ENCODE assay signal across 8 mouse cellular contexts in genomic region chr4:150582966-150583776, GRCm38 (mm10).
A peak's percentile ranks its signal among the peaks of the same experiment; 100 is the strongest.
DNase-seq lines count a peak whose midpoint lies in the region; ATAC-seq and TF ChIP-seq lines count a peak whose summit lies in the region.

No protein-coding gene starts in this region.

- 62% methylated on average over 13 of the region's 13 CpGs for WGBS in hindbrain, embryonic 10.5 days
- 6% methylated on average over 13 of the region's 13 CpGs for WGBS in olfactory bulb, adult 2 months

- no peak for TF ChIP-seq POLR2A in olfactory bulb, adult 2 months (IDR thresholded peaks at IDR 0.05; ENCODE audit: insufficient read depth, low read depth, low read length)

- TF ChIP-seq CTCF in olfactory bulb, adult 2 months (IDR thresholded peaks at IDR 0.05; ENCODE audit: insufficient read depth, low read depth, low read length), result no peak

- H3K4me3 ChIP-seq in hindbrain, embryonic 10.5 days, result no peak overlapping the region
- no peak overlapping the region for H3K4me3 ChIP-seq in olfactory bulb, adult 2 months (ENCODE audit: insufficient read depth, low read depth, low read length)

- peaks cover 29% of the 10 kb centered on the region for H3K4me1 ChIP-seq in hindbrain, embryonic 10.5 days (replicated peaks)
- H3K4me1 ChIP-seq in olfactory bulb, adult 2 months (ENCODE audit: control insufficient read depth, insufficient read depth, low read length), result peaks cover 23% of the 10 kb centered on the region

- peak; percentile 27 for DNase-seq in MN1 (ENCODE audit: low spot score)
- peak; percentile 52 to 64 for DNase-seq in cerebellum, adult 18-20 months
- peak; percentile 52 to 53 for DNase-seq in frontal cortex, postnatal 14 days (ENCODE audit: low spot score in 2 of 2)
- no peak for DNase-seq in hindbrain, embryonic 10.5 days (ENCODE audit: low spot score)
- DNase-seq in layer of hippocampus, adult 9-10 months (ENCODE audit: low spot score), result peak; percentile 57
- DNase-seq in lung, adult 18-20 months, result peak; percentile 90 to 92

- no peaks in the 10 kb centered on the region for H3K27me3 ChIP-seq in hindbrain, embryonic 10.5 days (ENCODE audit: insufficient read depth, poor library complexity, severe bottlenecking)

- ATAC-seq in erythroblast, adult 5-6 weeks (replicated peaks; ENCODE audit: low FRiP score, poor library complexity, severe bottlenecking), result no peak

- no peaks in the 10 kb centered on the region for H3K9me3 ChIP-seq in hindbrain, embryonic 10.5 days

- H3K27ac ChIP-seq in hindbrain, embryonic 10.5 days, result peak overlapping the region; percentile 62
- peak overlapping the region; percentile 85 for H3K27ac ChIP-seq in olfactory bulb, adult 2 months (ENCODE audit: insufficient read depth, low read depth, low read length)

- H3K36me3 ChIP-seq in hindbrain, embryonic 10.5 days, result peaks cover 13% of the 10 kb centered on the region; the same call in 1 of the 2 replicates
